Mouse (Mus musculus) liver, embryonic 12.5 days (tissue): ENCODE measurements around the gene Zwilch. TPM values are rescaled to one million over a fixed set of nuclear protein-coding genes. Genes with fewer than 3 reads are reported as not detected.

Experiments
- ATAC-seq: fragments of 200-750 bp; cut with Nextera tagmentation; 2 replicates; pipeline ENCODE4 v1.8.0; 2017; ENCODE audit warnings: moderate number of reproducible peaks, mild to moderate bottlenecking, moderate library complexity
- H3K27ac ChIP-seq: fragments of 300-500 bp; sonication (generic); 2 replicates; pipeline ENCODE4 v1.5.1; 2016; ENCODE audit warnings: mild to moderate bottlenecking
- H3K27me3 ChIP-seq: fragments of 300-500 bp; sonication (generic); replicated peaks from 2 replicates; pipeline ENCODE4 v1.6.1; 2016; ENCODE audit warnings: mild to moderate bottlenecking, moderate library complexity
- H3K36me3 ChIP-seq: fragments of 300-500 bp; sonication (generic); 2 replicates; pipeline ENCODE4 v1.6.1; 2016; ENCODE audit warnings: mild to moderate bottlenecking, moderate library complexity
- H3K4me1 ChIP-seq: fragments of 300-500 bp; sonication (generic); 2 replicates; pipeline ENCODE4 v1.6.1; 2016
- H3K4me2 ChIP-seq: fragments of 300-500 bp; sonication (generic); 2 replicates; pipeline ENCODE4 v1.6.1; 2016; ENCODE audit warnings: mild to moderate bottlenecking, moderate library complexity
- H3K4me3 ChIP-seq: fragments of 300-500 bp; sonication (generic); 2 replicates; pipeline ENCODE4 v1.5.1; 2016; ENCODE audit warnings: mild to moderate bottlenecking, moderate library complexity
- H3K9ac ChIP-seq: fragments of 300-500 bp; sonication (generic); 2 replicates; pipeline ENCODE4 v1.6.1; 2016; ENCODE audit warnings: mild to moderate bottlenecking, moderate library complexity
- H3K9me3 ChIP-seq: fragments of 300-500 bp; sonication (generic); replicated peaks from 2 replicates; pipeline ENCODE4 v1.6.1; 2016; ENCODE audit warnings: mild to moderate bottlenecking, moderate library complexity
- WGBS: fragments of 180-500 bp; shearing (Covaris S2); methylation state at CpG from one replicate; pipeline ENCODE4 v1.1.7; 2016; ENCODE audit not compliant: insufficient replicate concordance; 5-methylcytosine and 5-hydroxymethylcytosine counted together
- polyA plus RNA-seq: library from polyadenylated mRNA; unstranded; fragments of >200 nt; fragmentation: Nextera tagmentation; extraction: Ambion mirVana; gene quantifications from 2 replicates; pipeline ENCODE4 v1.2.1, GENCODE M21; 2016

Gene Zwilch
- polyA plus RNA-seq, 1 experiment from 2014 or later: 28.4 TPM

GRCm38 (mm10) chr9:64089004-64089403 is 83.9 kb downstream of the Zwilch start:
- H3K27me3 ChIP-seq: no peaks in the 10 kb centered on the region
- no peak for ATAC-seq
- H3K4me3 ChIP-seq: no peak overlapping the region
- H3K9ac ChIP-seq: no peak overlapping the region
- peaks cover 48% of the 10 kb centered on the region for H3K4me1 ChIP-seq
- no peaks in the 10 kb centered on the region for H3K9me3 ChIP-seq
- H3K27ac ChIP-seq: peak overlapping the region; percentile 70
- 31% methylated on average over 12 of the region's 12 CpGs for WGBS
- 0 out of 2 replicates have a peak, but pooled peaks cover 9% of the 10 kb centered on the region for H3K36me3 ChIP-seq
- no peak overlapping the region for H3K4me2 ChIP-seq

DNA sequence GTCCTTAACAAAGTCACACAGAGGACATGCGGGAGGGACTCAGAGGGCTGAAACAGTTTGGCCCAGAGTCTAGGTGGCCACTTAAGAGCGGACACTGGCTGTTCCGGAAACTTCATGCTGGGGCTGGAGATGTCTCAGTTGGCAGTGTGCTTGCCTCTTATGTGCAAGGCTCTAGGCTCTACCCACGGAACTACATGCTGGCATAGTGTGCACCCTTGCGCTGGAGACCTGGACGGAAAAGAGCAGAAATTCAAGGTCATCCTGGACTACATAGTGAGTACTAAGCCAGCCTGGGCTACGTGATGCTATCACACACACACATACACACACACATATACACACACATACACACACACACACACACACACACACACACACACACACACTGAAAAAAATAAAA is 84.6 kb downstream of the Zwilch start:
- WGBS: 83% methylated on average over 7 of the region's 7 CpGs
- peaks cover 55% of the 10 kb centered on the region for H3K4me1 ChIP-seq
- peak overlapping the region; percentile 24 for H3K27ac ChIP-seq
- H3K9ac ChIP-seq: no peak overlapping the region
- H3K4me2 ChIP-seq: no peak overlapping the region
- no peaks in the 10 kb centered on the region for H3K27me3 ChIP-seq
- ATAC-seq: no peak
- H3K4me3 ChIP-seq: no peak overlapping the region
- 0 out of 2 replicates have a peak, but pooled peaks cover 9% of the 10 kb centered on the region for H3K36me3 ChIP-seq
- H3K9me3 ChIP-seq: no peaks in the 10 kb centered on the region

DNA sequence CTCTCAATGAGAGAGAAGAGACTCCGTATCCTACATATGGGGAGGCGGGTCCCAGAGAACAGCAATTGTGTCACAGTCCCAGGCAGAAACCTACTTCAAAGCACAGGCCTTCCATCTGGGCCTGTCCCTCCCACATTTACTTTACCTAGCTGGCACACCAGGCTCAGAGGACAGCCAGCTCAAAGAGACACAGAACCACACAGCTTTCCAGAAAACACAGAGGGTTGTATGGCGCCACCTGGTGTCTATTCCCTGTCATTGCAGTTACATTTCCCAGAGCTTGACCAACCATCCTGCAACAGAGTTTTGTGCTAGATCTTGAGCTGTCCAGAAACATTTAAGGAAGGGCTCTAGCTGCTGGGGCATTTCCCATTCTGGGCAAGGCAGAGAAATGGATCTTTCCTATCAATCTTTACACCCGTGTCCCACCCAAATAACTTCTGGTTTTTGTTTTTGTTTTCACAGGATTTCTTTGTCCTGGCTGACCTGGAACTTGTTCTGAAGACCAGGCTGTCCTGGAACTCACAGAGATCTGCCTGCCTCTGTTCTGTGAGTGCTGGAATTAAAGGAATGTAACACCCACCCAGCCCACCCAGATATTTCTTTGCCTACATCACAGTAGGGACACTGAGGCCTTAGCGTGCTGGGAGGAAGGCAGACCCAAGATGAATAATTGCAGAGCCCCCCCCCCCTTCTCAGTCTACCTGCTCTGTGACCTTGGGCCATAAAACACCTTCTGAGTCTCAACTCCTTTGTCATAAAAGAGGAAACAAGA is 85.3 kb downstream of the Zwilch start:
- no peaks in the 10 kb centered on the region for H3K27me3 ChIP-seq
- H3K4me2 ChIP-seq: peak overlapping the region; percentile 78
- 45% methylated on average over 5 of the region's 5 CpGs for WGBS
- no peak overlapping the region for H3K4me3 ChIP-seq
- peaks cover 62% of the 10 kb centered on the region for H3K4me1 ChIP-seq
- ATAC-seq: no peak
- H3K36me3 ChIP-seq: 0 out of 2 replicates have a peak, but pooled peaks cover 9% of the 10 kb centered on the region
- H3K9me3 ChIP-seq: no peaks in the 10 kb centered on the region
- peak overlapping the region; percentile 66; the same call in 1 of the 2 replicates for H3K9ac ChIP-seq
- H3K27ac ChIP-seq: peak overlapping the region; percentile 95

Other genes starting within 250 kb of the Zwilch start
- gene Smad6, start 151.0 kb downstream of the Zwilch start, polyA plus RNA-seq: 11.7 and 12.9 TPM in 2 replicates
- gene Lctl, start 56.0 kb downstream of the Zwilch start, polyA plus RNA-seq: not detected in 2 replicates
- gene Rpl4, start 271 bp upstream of the Zwilch start, polyA plus RNA-seq: 1,196 and 1,210 TPM in 2 replicates
- 14.9 and 17.4 TPM in 2 replicates for gene Snapc5, start 6.2 kb upstream of the Zwilch start, polyA plus RNA-seq
- gene Uchl4, start 62.1 kb upstream of the Zwilch start, polyA plus RNA-seq: 1.5 and 2.0 TPM in 2 replicates
- gene Map2k1, start 80.5 kb upstream of the Zwilch start, polyA plus RNA-seq: 41.2 and 43.8 TPM in 2 replicates
- gene Tipin, start 108.5 kb upstream of the Zwilch start, polyA plus RNA-seq: 269 and 280 TPM in 2 replicates
- 13.8 and 14.3 TPM in 2 replicates for gene Dis3l, start 168.2 kb upstream of the Zwilch start, polyA plus RNA-seq
- gene Megf11, start 212.5 kb upstream of the Zwilch start, polyA plus RNA-seq: 0.27 and 0.31 TPM in 2 replicates